Mouse (Mus musculus): Measurements from ENCODE around the gene 9430015G10Rik. TPM values are rescaled to one million over a fixed set of nuclear protein-coding genes. Genes with fewer than 3 reads are reported as not detected.

Gene 9430015G10Rik
- polyA plus RNA-seq, 1 experiment from 2014 or later: 3.9 TPM

DNA sequence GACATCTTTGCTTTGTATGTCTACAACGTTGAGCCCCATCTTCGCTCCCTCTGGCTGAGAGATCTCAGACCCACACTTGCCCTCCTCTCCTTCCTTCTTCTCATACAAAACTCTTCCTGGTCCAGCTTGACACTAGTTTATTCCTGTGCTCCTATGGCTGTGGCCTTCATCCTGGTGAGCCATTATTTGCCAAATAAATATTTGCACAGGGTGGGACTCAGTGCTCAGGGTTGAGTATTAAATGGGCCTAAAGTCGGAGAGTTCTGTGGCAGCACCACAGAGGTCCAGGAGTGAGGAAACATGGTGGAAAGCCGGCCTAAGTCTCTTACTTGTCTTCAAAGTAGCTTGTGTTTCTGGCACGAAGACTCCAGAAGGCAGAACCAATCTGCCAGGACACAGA, 16.0 kb upstream of the 9430015G10Rik start:
- DNase-seq (no peak), ATAC-seq (peak; percentile 72)
- Histone ChIP-seq H3K27me3 (ENCODE audit: insufficient read depth, low read length) (no peaks in the 10 kb centered on the region), H3K4me1 (ENCODE audit: insufficient read depth) (peaks cover 15% of the 10 kb centered on the region), H3K9me3 (ENCODE audit: low read length) (no peaks in the 10 kb centered on the region), H3K4me2 (ENCODE audit: low read depth, low read length) (no peak overlapping the region), H3K36me3 (replicated peaks; ENCODE audit: insufficient read depth, low read length) (no peaks in the 10 kb centered on the region), H3K9ac (replicated peaks) (no peak overlapping the region), H3K27ac (ENCODE audit: low read depth) (peak overlapping the region; percentile 58), H3K4me3 (ENCODE audit: low read depth, low read length) (no peak overlapping the region)
- 65% methylated on average over 5 of the region's 5 CpGs for WGBS (ENCODE audit: insufficient replicate concordance)
- TF ChIP-seq EP300 (IDR thresholded peaks at IDR 0.05; ENCODE audit: low read depth) (no peak), CTCF (IDR thresholded peaks at IDR 0.05; ENCODE audit: low read depth) (no peak)

GRCm38 (mm10) chr4:156096191-156096590, 13.6 kb upstream of the 9430015G10Rik start:
- no peak overlapping the region for H3K9ac ChIP-seq (replicated peaks)
- WGBS (ENCODE audit: insufficient replicate concordance): 77% methylated on average over 1 of the region's 1 CpGs
- H3K27ac ChIP-seq (ENCODE audit: low read depth): no peak overlapping the region
- no peak overlapping the region for H3K4me3 ChIP-seq (ENCODE audit: low read depth, low read length)
- H3K4me1 ChIP-seq (ENCODE audit: insufficient read depth): peaks cover 20% of the 10 kb centered on the region
- H3K27me3 ChIP-seq (ENCODE audit: insufficient read depth, low read length): no peaks in the 10 kb centered on the region
- H3K9me3 ChIP-seq (ENCODE audit: low read length): no peaks in the 10 kb centered on the region
- DNase-seq (no peak), ATAC-seq (no peak)
- no peak for TF ChIP-seq EP300 (IDR thresholded peaks at IDR 0.05; ENCODE audit: low read depth)
- no peak for TF ChIP-seq CTCF (IDR thresholded peaks at IDR 0.05; ENCODE audit: low read depth)
- H3K36me3 ChIP-seq (replicated peaks; ENCODE audit: insufficient read depth, low read length): no peaks in the 10 kb centered on the region
- no peak overlapping the region for H3K4me2 ChIP-seq (ENCODE audit: low read depth, low read length)

- ATAC-seq (no peak), DNase-seq (no peak)
- H3K27me3 ChIP-seq (ENCODE audit: insufficient read depth, low read length): no peaks in the 10 kb centered on the region
- H3K27ac ChIP-seq (ENCODE audit: low read depth): no peak overlapping the region
- no peaks in the 10 kb centered on the region for H3K9me3 ChIP-seq (ENCODE audit: low read length)
- TF ChIP-seq EP300 (IDR thresholded peaks at IDR 0.05; ENCODE audit: low read depth) (no peak), CTCF (IDR thresholded peaks at IDR 0.05; ENCODE audit: low read depth) (no peak)
- H3K36me3 ChIP-seq (replicated peaks; ENCODE audit: insufficient read depth, low read length): no peaks in the 10 kb centered on the region
- peaks cover 14% of the 10 kb centered on the region for H3K4me1 ChIP-seq (ENCODE audit: insufficient read depth)
- H3K4me2 ChIP-seq (ENCODE audit: low read depth, low read length): no peak overlapping the region
- H3K4me3 ChIP-seq (ENCODE audit: low read depth, low read length): no peak overlapping the region
- H3K9ac ChIP-seq (replicated peaks): no peak overlapping the region
- WGBS (ENCODE audit: insufficient replicate concordance): 64% methylated on average over 9 of the region's 9 CpGs
These were observed 11.9 kb upstream of the 9430015G10Rik start for GRCm38 (mm10) chr4:156097770-156098366.

- H3K36me3 ChIP-seq (replicated peaks; ENCODE audit: insufficient read depth, low read length): no peaks in the 10 kb centered on the region
- H3K4me3 ChIP-seq (ENCODE audit: low read depth, low read length): no peak overlapping the region
- ATAC-seq (no peak), DNase-seq (no peak)
- H3K4me2 ChIP-seq (ENCODE audit: low read depth, low read length): no peak overlapping the region
- H3K9me3 ChIP-seq (ENCODE audit: low read length): no peaks in the 10 kb centered on the region
- peaks cover 5% of the 10 kb centered on the region for H3K4me1 ChIP-seq (ENCODE audit: insufficient read depth)
- no peak overlapping the region for H3K27ac ChIP-seq (ENCODE audit: low read depth)
- H3K9ac ChIP-seq (replicated peaks): no peak overlapping the region
- 69% methylated on average over 6 of the region's 6 CpGs for WGBS (ENCODE audit: insufficient replicate concordance)
- no peaks in the 10 kb centered on the region for H3K27me3 ChIP-seq (ENCODE audit: insufficient read depth, low read length)
- no peak for TF ChIP-seq EP300 (IDR thresholded peaks at IDR 0.05; ENCODE audit: low read depth)
- TF ChIP-seq CTCF (IDR thresholded peaks at IDR 0.05; ENCODE audit: low read depth): no peak
These were observed 10.4 kb upstream of the 9430015G10Rik start for GRCm38 (mm10) chr4:156099427-156099826.

DNA sequence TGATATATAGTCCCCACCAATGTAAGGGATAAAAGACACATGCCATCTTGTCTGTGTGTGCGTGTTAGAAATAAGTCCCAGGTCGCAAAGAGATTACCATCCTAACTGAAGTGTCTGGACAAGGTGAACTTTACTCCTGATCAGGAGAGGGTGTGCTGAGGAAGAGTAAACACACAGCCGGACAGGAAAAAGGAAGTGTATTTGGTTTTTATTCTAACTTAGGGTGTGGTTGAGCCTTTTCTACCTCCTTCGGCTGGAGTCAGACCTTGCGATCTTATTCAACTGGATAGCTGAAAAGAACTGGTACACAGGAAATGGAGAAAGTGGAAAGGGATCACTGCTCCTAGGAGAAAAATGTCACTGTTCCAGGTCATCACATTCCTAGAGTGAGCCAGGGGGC, 9.3 kb upstream of the 9430015G10Rik start:
- DNase-seq: no peak
- no peak for ATAC-seq
- no peak overlapping the region for H3K27ac ChIP-seq (ENCODE audit: low read depth)
- no peak overlapping the region for H3K4me3 ChIP-seq (ENCODE audit: low read depth, low read length)
- no peaks in the 10 kb centered on the region for H3K36me3 ChIP-seq (replicated peaks; ENCODE audit: insufficient read depth, low read length)
- TF ChIP-seq CTCF (IDR thresholded peaks at IDR 0.05; ENCODE audit: low read depth): no peak
- TF ChIP-seq EP300 (IDR thresholded peaks at IDR 0.05; ENCODE audit: low read depth): no peak
- 59% methylated on average over 5 of the region's 5 CpGs for WGBS (ENCODE audit: insufficient replicate concordance)
- H3K4me2 ChIP-seq (ENCODE audit: low read depth, low read length): no peak overlapping the region
- H3K9ac ChIP-seq (replicated peaks): no peak overlapping the region
- no peaks in the 10 kb centered on the region for H3K9me3 ChIP-seq (ENCODE audit: low read length)
- H3K27me3 ChIP-seq (ENCODE audit: insufficient read depth, low read length): no peaks in the 10 kb centered on the region
- H3K4me1 ChIP-seq (ENCODE audit: insufficient read depth): peaks cover 5% of the 10 kb centered on the region

GRCm38 (mm10) chr4:156101481-156101903, 8.3 kb upstream of the 9430015G10Rik start:
- DNase-seq (no peak), ATAC-seq (no peak)
- TF ChIP-seq EP300 (IDR thresholded peaks at IDR 0.05; ENCODE audit: low read depth) (no peak), CTCF (IDR thresholded peaks at IDR 0.05; ENCODE audit: low read depth) (peak; percentile 48)
- H3K4me3 ChIP-seq (ENCODE audit: low read depth, low read length): no peak overlapping the region
- no peaks in the 10 kb centered on the region for H3K36me3 ChIP-seq (replicated peaks; ENCODE audit: insufficient read depth, low read length)
- 31% methylated on average over 3 of the region's 3 CpGs for WGBS (ENCODE audit: insufficient replicate concordance)
- H3K4me1 ChIP-seq (ENCODE audit: insufficient read depth): peaks cover 5% of the 10 kb centered on the region; the same call in 1 of the 2 replicates
- H3K9ac ChIP-seq (replicated peaks): no peak overlapping the region
- H3K27me3 ChIP-seq (ENCODE audit: insufficient read depth, low read length): no peaks in the 10 kb centered on the region
- H3K9me3 ChIP-seq (ENCODE audit: low read length): no peaks in the 10 kb centered on the region
- no peak overlapping the region for H3K27ac ChIP-seq (ENCODE audit: low read depth)
- H3K4me2 ChIP-seq (ENCODE audit: low read depth, low read length): no peak overlapping the region
